Mouse (Mus musculus): ENCODE measurements at regions not wholly inside any gene's neighbourhood (a gene's known extent, or its start where the extent isn't known, plus 50 kb on each side); places are given as distances from the start of the nearest gene placed in this dataset.
"Not testable (repeated sequence)": the region's sequence is repeated elsewhere in the genome, so short reads cannot be mapped to it uniquely, and the experiment has no call there.

- DNase-seq (ENCODE audit: low read depth) = no peak
These were observed 238.4 kb upstream of the Rarb start for GRCm38 (mm10) chr14:17057355-17057754.

- no peak for DNase-seq (ENCODE audit: low read depth)
These were observed 236.8 kb upstream of the Rarb start for GRCm38 (mm10) chr14:17055741-17056140.

GRCm38 (mm10) chr14:17054381-17054780, 235.4 kb upstream of the Rarb start:
- DNase-seq (ENCODE audit: low read depth) = no peak

GRCm38 (mm10) chr14:17046808-17047207, 227.9 kb upstream of the Rarb start:
- DNase-seq (ENCODE audit: low read depth) = no peak

GRCm38 (mm10) chr14:17045426-17046132, 226.6 kb upstream of the Rarb start:
- no peak for DNase-seq (ENCODE audit: low read depth)

GRCm38 (mm10) chr14:17020603-17021356, 201.8 kb upstream of the Rarb start:
- DNase-seq (ENCODE audit: low read depth) = no peak

GRCm38 (mm10) chr14:17012931-17013330, 194.0 kb upstream of the Rarb start:
- no peak for DNase-seq (ENCODE audit: low read depth)

GRCm38 (mm10) chr14:17012200-17012599, 193.2 kb upstream of the Rarb start:
- no peak for DNase-seq (ENCODE audit: low read depth)

GRCm38 (mm10) chr14:17005194-17006018, 186.4 kb upstream of the Rarb start:
- no peak for DNase-seq (ENCODE audit: low read depth)

GRCm38 (mm10) chr14:17004714-17005113, 185.8 kb upstream of the Rarb start:
- no peak for DNase-seq (ENCODE audit: low read depth)

GRCm38 (mm10) chr14:16996716-16997115, 177.8 kb upstream of the Rarb start:
- DNase-seq (ENCODE audit: low read depth) = no peak

- DNase-seq (ENCODE audit: low read depth) = not testable (repeated sequence)
These were observed 152.0 kb upstream of the Rarb start for GRCm38 (mm10) chr14:16970911-16971310.

- DNase-seq (ENCODE audit: low read depth) = no peak
These were observed 145.9 kb upstream of the Rarb start for GRCm38 (mm10) chr14:16964717-16965391.

- DNase-seq (ENCODE audit: low read depth) = no peak
These were observed 143.4 kb upstream of the Rarb start for GRCm38 (mm10) chr14:16962216-16962826.

GRCm38 (mm10) chr14:16957802-16958201, 138.8 kb upstream of the Rarb start:
- DNase-seq (ENCODE audit: low read depth) = no peak

- no peak for DNase-seq (ENCODE audit: low read depth)
These were observed 135.8 kb upstream of the Rarb start for GRCm38 (mm10) chr14:16954511-16955443.

GRCm38 (mm10) chr14:16948736-16949135, 129.8 kb upstream of the Rarb start:
- no peak for DNase-seq (ENCODE audit: low read depth)

- DNase-seq (ENCODE audit: low read depth) = no peak
These were observed 125.5 kb upstream of the Rarb start for GRCm38 (mm10) chr14:16944441-16944840.

- no peak for DNase-seq (ENCODE audit: low read depth)
These were observed 124.6 kb upstream of the Rarb start for GRCm38 (mm10) chr14:16943531-16943930.

- no peak for DNase-seq (ENCODE audit: low read depth)
These were observed 108.2 kb upstream of the Rarb start for GRCm38 (mm10) chr14:16927136-16927535.
